Mouse (Mus musculus) embryo, embryonic 10.5 days (tissue): ENCODE measurements at regions not wholly inside any gene's neighbourhood (a gene's known extent, or its start where the extent isn't known, plus 50 kb on each side); places are given as distances from the start of the nearest gene placed in this dataset.
A peak's percentile ranks its signal among the peaks of the same experiment; 100 is the strongest.

Source experiments
- DNase-seq: peaks from one replicate; pipeline ENCODE4 v3.0.0-alpha.2; 2015; ENCODE audit warnings: low spot score

GRCm38 (mm10) chr16:85743022-85743421, 59.9 kb downstream of the Adamts1 start:
- no peak for DNase-seq

- no peak for DNase-seq
Measured at GRCm38 (mm10) chr16:85738606-85739195, 64.2 kb downstream of the Adamts1 start.

- DNase-seq, result no peak
Measured at GRCm38 (mm10) chr16:85728026-85728425, 74.9 kb downstream of the Adamts1 start.

GRCm38 (mm10) chr16:85721968-85722367, 80.9 kb downstream of the Adamts1 start:
- no peak for DNase-seq

- no peak for DNase-seq
Measured at GRCm38 (mm10) chr16:85712291-85712690, 90.6 kb downstream of the Adamts1 start.

GRCm38 (mm10) chr16:85704254-85705020, 98.5 kb downstream of the Adamts1 start:
- no peak for DNase-seq

GRCm38 (mm10) chr16:85702889-85703480, 99.9 kb downstream of the Adamts1 start:
- no peak for DNase-seq

GRCm38 (mm10) chr16:85699329-85699728, 103.6 kb downstream of the Adamts1 start:
- DNase-seq, result no peak

GRCm38 (mm10) chr16:85682721-85683120, 120.2 kb downstream of the Adamts1 start:
- no peak for DNase-seq

- DNase-seq, result peak; percentile 32
Measured at GRCm38 (mm10) chr16:85680351-85680750, 122.6 kb downstream of the Adamts1 start.

- no peak for DNase-seq
Measured at GRCm38 (mm10) chr16:85678781-85679180, 124.1 kb downstream of the Adamts1 start.

GRCm38 (mm10) chr16:85678228-85678627, 124.7 kb downstream of the Adamts1 start:
- DNase-seq, result peak; percentile 60

- peak; percentile 77 for DNase-seq
Measured at GRCm38 (mm10) chr16:85677027-85677426, 123.8 kb upstream of the Cyyr1 start.

GRCm38 (mm10) chr16:85668767-85669166, 115.6 kb upstream of the Cyyr1 start:
- DNase-seq, result no peak

- no peak for DNase-seq
Measured at GRCm38 (mm10) chr16:85667790-85668189, 114.6 kb upstream of the Cyyr1 start.

- no peak for DNase-seq
Measured at GRCm38 (mm10) chr16:85649516-85649915, 96.3 kb upstream of the Cyyr1 start.

- DNase-seq, result no peak
Measured at GRCm38 (mm10) chr16:85640992-85641391, 87.8 kb upstream of the Cyyr1 start.

GRCm38 (mm10) chr16:85637079-85637478, 83.9 kb upstream of the Cyyr1 start:
- no peak for DNase-seq

- no peak for DNase-seq
Measured at GRCm38 (mm10) chr16:85629738-85630137, 76.5 kb upstream of the Cyyr1 start.

- DNase-seq, result no peak
Measured at GRCm38 (mm10) chr16:85624505-85624904, 71.3 kb upstream of the Cyyr1 start.

- DNase-seq, result no peak
Measured at GRCm38 (mm10) chr16:85604089-85604488, 50.9 kb upstream of the Cyyr1 start.
